8 mouse cellular contexts compared by ENCODE assay signal in the genomic region with DNA sequence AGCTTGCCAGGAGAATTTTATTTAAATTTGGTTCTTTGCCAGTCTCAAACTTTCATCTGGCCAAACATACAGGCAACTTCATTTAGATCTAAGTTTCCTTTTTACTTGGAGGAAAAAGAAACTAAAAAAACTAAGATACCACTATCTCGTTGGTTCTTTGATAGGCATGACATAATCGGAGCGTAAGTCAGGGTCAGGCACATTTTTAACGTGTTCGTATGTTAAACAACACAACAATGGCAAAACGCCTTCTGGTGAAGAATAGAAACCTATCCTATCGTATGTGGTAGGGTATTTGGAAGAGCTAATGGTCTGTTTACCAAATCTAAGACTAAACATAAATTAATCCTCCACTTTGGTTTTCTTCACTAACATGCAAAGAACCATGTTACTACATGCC. TPM values are rescaled to one million over a fixed set of nuclear protein-coding genes. Genes with fewer than 3 reads are reported as not detected.
DNase-seq lines count a peak whose midpoint lies in the region; ATAC-seq and TF ChIP-seq lines count a peak whose summit lies in the region.

No protein-coding gene starts in this region.

- peak overlapping the region; percentile 90 for H3K9ac ChIP-seq in MEL (ENCODE audit: control insufficient read depth, low read depth, low read length, poor library complexity, severe bottlenecking)
- H3K9ac ChIP-seq in heart, postnatal 0 days (replicated peaks; ENCODE audit: low read depth, low read length): peak overlapping the region; percentile 84
- H3K9ac ChIP-seq in midbrain, embryonic 13.5 days (replicated peaks): peak overlapping the region; percentile 86

- DNase-seq in kidney, adult 2 months: no peak
- DNase-seq in kidney, postnatal 4 days: no peak
- DNase-seq in MEL (ENCODE audit: low read depth, low spot score): peak; percentile 66
- DNase-seq in heart, postnatal 0 days (ENCODE audit: low spot score): no peak
- no peak for DNase-seq in layer of hippocampus, postnatal 14 days (ENCODE audit: low spot score in 2 of 2)
- no peak for DNase-seq in thymus, postnatal 10 days (ENCODE audit: low spot score in 2 of 2)
- DNase-seq in spleen, postnatal 10 days (ENCODE audit: low spot score in 2 of 2): no peak

- H3K36me3 ChIP-seq in kidney, adult 2 months (ENCODE audit: control insufficient read depth, insufficient read depth, low read length): no peaks in the 10 kb centered on the region
- peaks cover 0 to 30% of the 10 kb centered on the region in 2 experiments; a peak in 3 of 4 replicates for H3K36me3 ChIP-seq in MEL (ENCODE audit: control insufficient read depth in 1 of 2, insufficient read depth in 2 of 2, low read length in 2 of 2)
- H3K36me3 ChIP-seq in heart, postnatal 0 days (replicated peaks; ENCODE audit: control insufficient read depth, insufficient read depth, low read length): peaks cover 4% of the 10 kb centered on the region; the same call in 1 of the 2 replicates
- H3K36me3 ChIP-seq in midbrain, embryonic 13.5 days: no peaks in the 10 kb centered on the region

- no peaks in the 10 kb centered on the region for H3K27me3 ChIP-seq in kidney, adult 2 months (replicated peaks; ENCODE audit: control insufficient read depth, insufficient read depth, low read length)
- no peaks in the 10 kb centered on the region for H3K27me3 ChIP-seq in MEL (ENCODE audit: control insufficient read depth in 1 of 2, insufficient read depth in 2 of 2, low read length in 2 of 2)
- no peaks in the 10 kb centered on the region for H3K27me3 ChIP-seq in heart, postnatal 0 days (ENCODE audit: control insufficient read depth, insufficient read depth, low read length)
- H3K27me3 ChIP-seq in midbrain, embryonic 13.5 days: no peaks in the 10 kb centered on the region

- 3% methylated on average over 7 of the region's 7 CpGs for WGBS in kidney, adult 2 months
- 9% methylated on average over 7 of the region's 7 CpGs for WGBS in heart, postnatal 0 days
- WGBS in midbrain, embryonic 13.5 days: 19% methylated on average over 7 of the region's 7 CpGs

- no peak for TF ChIP-seq POLR2A in kidney, adult 2 months (IDR thresholded peaks at IDR 0.05; ENCODE audit: low read depth, low read length)
- TF ChIP-seq POLR2A in MEL (IDR thresholded peaks at IDR 0.05; ENCODE audit: control insufficient read depth in 1 of 2, insufficient read depth in 1 of 2, low read depth in 1 of 2, low read length in 2 of 2, poor library complexity in 1 of 2): no peak

- no peak for TF ChIP-seq RAD21 in MEL (IDR thresholded peaks at IDR 0.05; ENCODE audit: low read depth, low read length)

- TF ChIP-seq EP300 in MEL (IDR thresholded peaks at IDR 0.05; ENCODE audit: low read depth in 1 of 2, low read length in 2 of 2): no peak
- no peak for TF ChIP-seq EP300 in heart, postnatal 0 days (IDR thresholded peaks at IDR 0.05; ENCODE audit: low read depth)

- H3K9me3 ChIP-seq in MEL (replicated peaks; ENCODE audit: insufficient read depth, low read length): no peaks in the 10 kb centered on the region
- no peaks in the 10 kb centered on the region for H3K9me3 ChIP-seq in heart, postnatal 0 days (replicated peaks; ENCODE audit: control insufficient read depth, low read length)
- no peaks in the 10 kb centered on the region for H3K9me3 ChIP-seq in midbrain, embryonic 13.5 days

- no peak for TF ChIP-seq CTCF in kidney, adult 2 months (conservative IDR thresholded peaks at IDR 0.05; ENCODE audit: insufficient read depth, insufficient read length, low read depth, low read length)
- no peak for TF ChIP-seq CTCF in MEL (IDR thresholded peaks at IDR 0.05 in 2 of 3, conservative IDR thresholded peaks at IDR 0.05 in 1 of 3; ENCODE audit: control insufficient read depth in 1 of 3, insufficient read depth in 1 of 3, low read depth in 2 of 3, low read length in 3 of 3, poor library complexity in 1 of 3, severe bottlenecking in 1 of 3)
- TF ChIP-seq CTCF in heart, postnatal 0 days (IDR thresholded peaks at IDR 0.05; ENCODE audit: low read depth): no peak

- no peak overlapping the region for H3K27ac ChIP-seq in kidney, adult 2 months (ENCODE audit: insufficient read depth, low read depth, low read length)
- H3K27ac ChIP-seq in MEL (ENCODE audit: control insufficient read depth, low read depth, low read length): peak overlapping the region; percentile 79
- H3K27ac ChIP-seq in heart, postnatal 0 days (ENCODE audit: low read depth): no peak overlapping the region
- no peak overlapping the region for H3K27ac ChIP-seq in midbrain, embryonic 13.5 days

- H3K4me2 ChIP-seq in heart, postnatal 0 days (ENCODE audit: low read depth, low read length): peak overlapping the region; percentile 98
- H3K4me2 ChIP-seq in midbrain, embryonic 13.5 days (replicated peaks): peak overlapping the region; percentile 67

- ATAC-seq in heart, postnatal 0 days (ENCODE audit: insufficient read depth, low read depth): no peak
- no peak; the same call in 1 of the 2 replicates for ATAC-seq in midbrain, embryonic 13.5 days

- H3K4me3 ChIP-seq in kidney, adult 2 months (ENCODE audit: insufficient read depth, low read depth, low read length): peak overlapping the region; percentile 89; the same call in 1 of the 2 replicates
- H3K4me3 ChIP-seq in MEL (ENCODE audit: control insufficient read depth in 1 of 2, insufficient read depth in 1 of 2, low read depth in 2 of 2, low read length in 2 of 2): peak overlapping the region; percentile 85 to 91
- H3K4me3 ChIP-seq in heart, postnatal 0 days (ENCODE audit: low read depth, low read length): peak overlapping the region; percentile 85
- H3K4me3 ChIP-seq in midbrain, embryonic 13.5 days (replicated peaks): peak overlapping the region; percentile 89

- H3K79me2 ChIP-seq in MEL (ENCODE audit: control insufficient read depth, insufficient read depth, low read length, poor library complexity): peaks cover 28% of the 10 kb centered on the region

- peaks cover 2% of the 10 kb centered on the region; the same call in 1 of the 2 replicates for H3K4me1 ChIP-seq in kidney, adult 2 months (ENCODE audit: control insufficient read depth, insufficient read depth, low read length)
- H3K4me1 ChIP-seq in MEL (ENCODE audit: control insufficient read depth in 1 of 2, insufficient read depth in 2 of 2, low read length in 2 of 2): peaks cover 11 to 17% of the 10 kb centered on the region in 2 experiments
- peaks cover 4% of the 10 kb centered on the region; the same call in 1 of the 2 replicates for H3K4me1 ChIP-seq in heart, postnatal 0 days (ENCODE audit: control insufficient read depth, insufficient read depth)
- H3K4me1 ChIP-seq in midbrain, embryonic 13.5 days (replicated peaks): peaks cover 18% of the 10 kb centered on the region

TF ChIP-seq in MEL, 35 proteins besides CTCF, POLR2A, EP300 and RAD21:
- peak; percentile 61 for TF ChIP-seq SIN3A (IDR thresholded peaks at IDR 0.05; ENCODE audit: low read length)
- peak; percentile 87 for TF ChIP-seq MXI1 (IDR thresholded peaks at IDR 0.05; ENCODE audit: low read depth, low read length)
- peak; percentile 27; the same call in 1 of the 2 replicates for TF ChIP-seq GATA1 (IDR thresholded peaks at IDR 0.05; ENCODE audit: low read depth, low read length)
- TF ChIP-seq HCFC1 (IDR thresholded peaks at IDR 0.05; ENCODE audit: low read depth, low read length): peak; percentile 44; the same call in 1 of the 2 replicates
- no peak for TF ChIP-seq ZMIZ1 (IDR thresholded peaks at IDR 0.05; ENCODE audit: low read depth, low read length)
- peak; percentile 24; the same call in 1 of the 2 replicates for TF ChIP-seq ZNF384 (IDR thresholded peaks at IDR 0.05; ENCODE audit: low read depth, low read length)
- TF ChIP-seq USF2 (IDR thresholded peaks at IDR 0.05; ENCODE audit: borderline replicate concordance in 1 of 2, insufficient read depth in 1 of 2, low read depth in 1 of 2, low read length in 2 of 2): no peak
- no peak for TF ChIP-seq ZKSCAN1 (IDR thresholded peaks at IDR 0.05; ENCODE audit: low read depth, low read length)
- TF ChIP-seq ETS1 (IDR thresholded peaks at IDR 0.05; ENCODE audit: low read depth, low read length): peak; percentile 67
TF ChIP-seq in MEL: peak in this region for 6.

RNA-seq across cellular contexts. Expression of gene Setdb2, which starts 0.6 kb away (rescaled TPM):
- polyA plus RNA-seq in kidney, adult 2 months (2012; rRNA removed): 4.9 and 5.5 TPM in 2 replicates
- 18.3 and 20.2 TPM in 2 replicates for total RNA-seq in MEL (2012; rRNA removed)
- polyA plus RNA-seq in MEL (2012; ENCODE audit: insufficient read depth in 1 of 2, insufficient read length in 2 of 2, low read depth in 1 of 2, low replicate concordance in 2 of 2, missing spikeins in 1 of 2): 10 to 100 TPM in 1 of 2 experiments, not detected in 1; 10.8 TPM
- total RNA-seq in heart, postnatal 0 days (2014; rRNA removed; ENCODE audit: low replicate concordance): 0.23 and 3.7 TPM in 2 replicates
- 4.7 and 4.9 TPM in 2 replicates for polyA plus RNA-seq in heart, postnatal 0 days (2015; fragmentation: Nextera tagmentation; extraction: Ambion mirVana)
- polyA plus RNA-seq in midbrain, embryonic 13.5 days (2015; fragmentation: Nextera tagmentation; extraction: Ambion mirVana): 8.3 and 9.4 TPM in 2 replicates
- 1 to 10 TPM; 6.7 to 7.1 TPM for total RNA-seq in layer of hippocampus, postnatal 14 days (2021)

RNA-seq across cellular contexts. Expression of gene Cab39l, which starts 0.7 kb away (rescaled TPM):
- polyA plus RNA-seq in kidney, adult 2 months (2012; rRNA removed): 19.9 and 24.6 TPM in 2 replicates
- total RNA-seq in MEL (2012; rRNA removed): 22.6 and 24.2 TPM in 2 replicates
- polyA plus RNA-seq in MEL (2012; ENCODE audit: insufficient read depth in 1 of 2, insufficient read length in 2 of 2, low read depth in 1 of 2, low replicate concordance in 2 of 2, missing spikeins in 1 of 2): 10 to 100 TPM in 1 of 2 experiments, not detected in 1; 34.0 TPM
- total RNA-seq in heart, postnatal 0 days (2014; rRNA removed; ENCODE audit: low replicate concordance): 7.1 and 12.3 TPM in 2 replicates
- 12.9 and 15.0 TPM in 2 replicates for polyA plus RNA-seq in heart, postnatal 0 days (2015; fragmentation: Nextera tagmentation; extraction: Ambion mirVana)
- 24.8 and 25.3 TPM in 2 replicates for polyA plus RNA-seq in midbrain, embryonic 13.5 days (2015; fragmentation: Nextera tagmentation; extraction: Ambion mirVana)
- 10 to 100 TPM; 18.3 to 33.8 TPM for total RNA-seq in layer of hippocampus, postnatal 14 days (2021)

RNA-seq across cellular contexts. Expression of gene Phf11c, which starts 44.9 kb away (rescaled TPM):
- polyA plus RNA-seq in kidney, adult 2 months (2012; rRNA removed): 0.52 and 0.77 TPM in 2 replicates
- 0.92 and 1.0 TPM in 2 replicates for total RNA-seq in MEL (2012; rRNA removed)
- polyA plus RNA-seq in MEL (2012; ENCODE audit: insufficient read depth in 1 of 2, insufficient read length in 2 of 2, low read depth in 1 of 2, low replicate concordance in 2 of 2, missing spikeins in 1 of 2): 1 to 10 TPM in 1 of 2 experiments, not detected in 1; 1.2 TPM
- total RNA-seq in heart, postnatal 0 days (2014; rRNA removed; ENCODE audit: low replicate concordance): 0.46 TPM in 1 of 2 replicates, not detected in the other
- polyA plus RNA-seq in heart, postnatal 0 days (2015; fragmentation: Nextera tagmentation; extraction: Ambion mirVana): 0.15 and 0.18 TPM in 2 replicates
- polyA plus RNA-seq in midbrain, embryonic 13.5 days (2015; fragmentation: Nextera tagmentation; extraction: Ambion mirVana): 0.30 and 0.34 TPM in 2 replicates
- total RNA-seq in layer of hippocampus, postnatal 14 days (2021): under 1 TPM; 0.62 to 0.74 TPM
